Mouse (Mus musculus) thymus, adult 2 months (tissue): ENCODE data around the gene Acad11. TPM values are rescaled to one million over a fixed set of nuclear protein-coding genes. Genes with fewer than 3 reads are reported as not detected.

Experiments
- DNase-seq: peaks from one replicate; pipeline ENCODE4 v3.0.0; 2021
- H3K27ac ChIP-seq: fragments of 200-500 bp; 2 replicates; pipeline ENCODE4 v1.5.1; 2012; ENCODE audit warnings: low read length, control low read depth; ENCODE audit not compliant: control insufficient read depth, insufficient read depth
- H3K27me3 ChIP-seq: fragments of 200-500 bp; 2 replicates; pipeline ENCODE4 v1.6.1; 2012; ENCODE audit warnings: mild to moderate bottlenecking, low read length, moderate library complexity, mixed read lengths; ENCODE audit not compliant: control insufficient read depth, insufficient read depth
- H3K36me3 ChIP-seq: fragments of 200-500 bp; 2 replicates; pipeline ENCODE4 v1.6.1; 2012; ENCODE audit warnings: mild to moderate bottlenecking, low read length, moderate library complexity; ENCODE audit not compliant: control insufficient read depth, insufficient read depth
- H3K4me1 ChIP-seq: fragments of 200-500 bp; replicated peaks from 2 replicates; pipeline ENCODE4 v1.6.1; 2012; ENCODE audit warnings: low read length; ENCODE audit not compliant: control insufficient read depth, insufficient read depth
- H3K4me3 ChIP-seq: fragments of 200-500 bp; 2 replicates; pipeline ENCODE4 v1.5.1; 2012; ENCODE audit warnings: mild to moderate bottlenecking, low read length, control low read depth, moderate library complexity; ENCODE audit not compliant: control insufficient read depth, insufficient read depth
- CTCF ChIP-seq: fragments of 200-500 bp; IDR thresholded peaks from 2 replicates; pipeline ENCODE4 v1.5.1; 2012; ENCODE audit warnings: mild to moderate bottlenecking, control low read depth, low read length, moderate library complexity, borderline replicate concordance; ENCODE audit not compliant: control insufficient read depth, poor library complexity, insufficient read depth; ENCODE audit errors: extremely low read depth
- POLR2A ChIP-seq: fragments of 200-500 bp; IDR thresholded peaks from 2 replicates; pipeline ENCODE4 v1.6.1; 2012; ENCODE audit warnings: mild to moderate bottlenecking, low read length, control low read depth, moderate library complexity; ENCODE audit not compliant: control insufficient read depth, poor library complexity, insufficient read depth; ENCODE audit errors: extremely low read depth
- WGBS: fragments of 180-500 bp; shearing (Covaris S2); methylation state at CpG from one replicate; pipeline ENCODE4 v1.1.7; 2018; 5-methylcytosine and 5-hydroxymethylcytosine counted together
- polyA plus RNA-seq: library from polyadenylated mRNA; depleted of rRNA; stranded (reverse); fragments of >200 nt; gene quantifications from 2 replicates; pipeline ENCODE4 v1.2.3, GENCODE M21; 2012

The Acad11 gene
- polyA plus RNA-seq, 1 experiment: 22.4 TPM

DNA sequence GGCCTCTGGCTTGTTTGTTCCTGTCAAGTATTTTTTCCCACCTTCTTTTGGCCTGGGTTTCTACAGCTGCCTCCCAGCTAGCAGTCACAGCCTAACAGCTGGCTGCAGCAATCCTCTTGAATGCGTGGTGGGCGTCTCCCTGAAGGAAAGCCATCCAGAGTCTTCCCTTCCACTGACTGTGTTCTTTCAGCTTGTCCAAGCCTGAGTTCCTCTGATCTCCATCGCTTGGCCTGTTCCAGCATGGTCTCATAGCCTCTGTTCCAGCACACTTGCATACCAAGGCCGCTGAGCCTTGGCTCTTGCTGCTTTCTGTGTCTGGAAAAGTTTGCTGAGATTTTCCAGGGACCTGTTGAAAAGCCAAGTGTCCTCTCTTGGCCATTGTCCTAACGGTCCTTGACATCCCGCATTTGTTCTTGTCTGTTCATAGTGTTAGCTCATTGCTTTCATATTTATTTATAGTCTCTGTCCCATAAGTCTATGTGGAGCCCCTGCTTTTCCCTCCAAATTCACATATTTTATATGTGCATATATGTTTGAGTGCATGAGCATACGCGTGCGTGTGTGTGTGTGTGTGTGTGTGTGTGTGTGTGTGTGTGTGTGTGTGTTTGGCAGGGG is 67.1 kb downstream of the Acad11 start:
- no peaks in the 10 kb centered on the region for H3K4me1 ChIP-seq
- 90% methylated on average over 9 of the region's 9 CpGs for WGBS
- H3K27ac ChIP-seq: no peak overlapping the region
- no peak for DNase-seq
- TF ChIP-seq CTCF (no peak), POLR2A (no peak)
- no peaks in the 10 kb centered on the region for H3K27me3 ChIP-seq
- no peaks in the 10 kb centered on the region for H3K36me3 ChIP-seq
- H3K4me3 ChIP-seq: no peak overlapping the region

DNA sequence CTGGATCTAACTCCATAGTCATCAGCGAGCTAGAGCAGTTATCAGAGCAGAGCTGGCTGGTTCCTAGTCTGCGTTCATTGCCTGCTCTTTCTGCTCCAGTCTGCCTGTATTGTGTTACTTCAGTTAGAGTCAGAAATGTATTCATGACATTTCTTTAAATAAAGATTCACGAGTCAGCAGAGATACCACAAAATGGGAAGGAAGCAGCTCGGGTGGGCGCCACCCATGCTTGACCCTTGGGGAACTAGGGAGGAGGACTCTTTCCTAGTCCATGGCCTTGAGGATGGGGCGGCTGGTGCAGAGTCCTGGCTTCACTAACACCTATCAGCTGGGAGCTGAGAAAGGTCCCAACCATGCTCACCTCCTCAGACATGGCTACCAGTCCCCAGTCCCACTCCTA is 77.2 kb downstream of the Acad11 start:
- TF ChIP-seq CTCF (no peak), POLR2A (no peak)
- H3K36me3 ChIP-seq: no peaks in the 10 kb centered on the region
- no peaks in the 10 kb centered on the region for H3K4me1 ChIP-seq
- no peak for DNase-seq
- H3K4me3 ChIP-seq: no peak overlapping the region
- WGBS: 69% methylated on average over 6 of the region's 6 CpGs
- H3K27ac ChIP-seq: no peak overlapping the region
- H3K27me3 ChIP-seq: no peaks in the 10 kb centered on the region

DNA sequence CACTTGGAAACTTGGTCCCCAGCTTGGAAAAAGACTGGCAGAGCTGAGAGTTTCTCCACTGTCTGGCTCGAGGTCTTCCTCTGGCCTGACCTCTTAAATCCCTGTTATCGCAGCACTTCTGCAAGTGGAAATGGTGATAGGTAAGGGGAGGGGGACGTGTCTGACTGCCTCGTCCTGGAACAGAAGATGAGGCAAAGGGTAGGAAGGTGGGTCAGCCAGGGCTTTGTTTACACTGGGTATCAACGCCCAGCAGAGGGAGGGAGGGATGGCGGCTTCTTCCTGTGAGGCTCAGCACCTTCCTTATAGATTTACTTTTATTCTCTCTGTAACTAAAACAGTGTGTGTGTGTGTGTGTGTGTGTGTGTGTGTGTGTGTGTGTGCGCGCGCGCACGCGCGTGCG is 79.6 kb downstream of the Acad11 start:
- Histone ChIP-seq H3K27me3 (no peaks in the 10 kb centered on the region), H3K4me3 (no peak overlapping the region), H3K36me3 (no peaks in the 10 kb centered on the region), H3K4me1 (no peaks in the 10 kb centered on the region), H3K27ac (no peak overlapping the region)
- 91% methylated on average over 14 of the region's 14 CpGs for WGBS
- DNase-seq: no peak
- no peak for TF ChIP-seq CTCF
- no peak for TF ChIP-seq POLR2A

DNA sequence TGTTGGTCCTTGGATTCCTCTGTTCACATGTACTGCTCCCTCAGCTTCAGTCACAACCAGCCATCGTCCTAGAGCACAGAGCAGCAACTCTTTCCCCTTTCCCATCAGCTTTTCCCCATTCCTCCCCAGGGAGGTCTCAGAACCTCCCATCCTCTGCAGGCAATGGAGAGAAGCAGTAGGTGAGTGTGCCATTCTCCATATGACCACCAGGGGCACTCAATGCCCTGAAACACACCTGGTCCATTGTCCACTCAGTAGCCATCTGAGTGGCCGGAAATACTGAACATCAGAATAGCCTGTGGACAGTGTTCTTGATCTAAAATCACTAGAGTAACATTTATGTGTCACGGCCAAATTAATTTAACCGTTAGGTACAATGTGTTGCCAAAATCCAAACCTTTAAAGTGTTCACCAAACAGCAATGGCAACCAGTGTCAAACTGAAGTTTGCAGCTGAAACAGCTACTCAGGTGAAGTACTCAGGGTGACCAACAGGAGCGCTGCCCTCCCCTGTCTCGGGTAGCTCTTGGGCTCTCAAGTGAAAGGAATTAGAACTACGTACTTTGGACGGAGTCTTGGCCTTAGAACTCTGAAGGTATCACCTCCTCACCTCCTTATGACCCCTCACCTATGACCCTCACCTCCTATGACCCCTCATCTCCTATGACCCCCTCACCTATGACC is 81.3 kb downstream of the Acad11 start:
- WGBS: 90% methylated on average over 8 of the region's 8 CpGs
- no peaks in the 10 kb centered on the region for H3K27me3 ChIP-seq
- no peak for TF ChIP-seq CTCF
- no peak for TF ChIP-seq POLR2A
- no peak overlapping the region for H3K27ac ChIP-seq
- DNase-seq: no peak
- no peaks in the 10 kb centered on the region for H3K36me3 ChIP-seq
- no peaks in the 10 kb centered on the region for H3K4me1 ChIP-seq
- H3K4me3 ChIP-seq: no peak overlapping the region

DNA sequence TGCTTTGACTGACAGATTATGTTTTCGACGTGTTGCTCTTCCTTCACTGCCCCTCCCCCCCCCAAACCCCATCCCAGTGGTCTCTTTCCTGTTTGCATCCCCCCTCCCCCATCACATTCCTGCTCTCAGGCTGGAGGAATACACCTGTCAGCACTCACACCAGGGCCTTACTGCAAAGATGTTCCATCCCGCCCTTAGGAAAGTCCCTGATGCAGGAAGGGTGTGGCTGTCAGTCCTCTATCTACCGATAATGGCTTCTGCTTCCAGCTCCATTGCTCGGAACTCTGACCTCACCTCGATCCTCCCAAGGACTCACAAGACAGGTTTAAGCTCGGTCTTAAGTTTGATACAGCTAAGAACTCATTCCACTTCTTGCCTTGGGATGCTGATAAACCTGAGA is 83.5 kb downstream of the Acad11 start:
- Histone ChIP-seq H3K27ac (no peak overlapping the region), H3K4me3 (no peak overlapping the region), H3K4me1 (no peaks in the 10 kb centered on the region), H3K36me3 (peaks cover 7% of the 10 kb centered on the region; the same call in 1 of the 2 replicates), H3K27me3 (no peaks in the 10 kb centered on the region)
- WGBS: 87% methylated on average over 7 of the region's 7 CpGs
- DNase-seq: no peak
- TF ChIP-seq CTCF (no peak), POLR2A (no peak)

DNA sequence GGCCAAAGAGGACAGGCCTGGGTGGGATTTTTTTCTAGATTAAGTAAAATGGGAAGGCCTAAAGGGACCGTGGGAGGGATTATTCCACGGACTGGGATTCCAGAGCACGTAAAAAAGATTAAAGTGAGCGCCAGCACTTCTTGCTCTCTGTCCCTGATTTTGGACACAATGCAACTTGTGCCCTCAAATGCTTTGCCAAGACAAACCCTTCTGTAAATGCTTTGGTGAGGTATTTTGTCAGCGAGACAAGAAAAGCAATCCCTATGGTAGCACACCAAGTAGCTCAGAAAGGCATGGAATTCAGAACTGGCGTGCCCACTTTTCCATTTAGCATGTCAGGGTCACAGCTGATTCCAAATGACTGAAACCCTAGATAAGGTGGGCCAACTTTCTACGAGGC is 85.8 kb downstream of the Acad11 start:
- DNase-seq: no peak
- no peak for TF ChIP-seq POLR2A
- WGBS: 95% methylated on average over 7 of the region's 7 CpGs

More for the DNA sequence above, 85.8 kb downstream of the Acad11 start:
- no peaks in the 10 kb centered on the region for H3K27me3 ChIP-seq
- H3K36me3 ChIP-seq: peaks cover 13% of the 10 kb centered on the region; the same call in 1 of the 2 replicates
- no peaks in the 10 kb centered on the region for H3K4me1 ChIP-seq
- no peak overlapping the region for H3K4me3 ChIP-seq
- no peak overlapping the region for H3K27ac ChIP-seq
